ENCODE assay signal across 15 mouse cellular contexts in the genomic region with DNA sequence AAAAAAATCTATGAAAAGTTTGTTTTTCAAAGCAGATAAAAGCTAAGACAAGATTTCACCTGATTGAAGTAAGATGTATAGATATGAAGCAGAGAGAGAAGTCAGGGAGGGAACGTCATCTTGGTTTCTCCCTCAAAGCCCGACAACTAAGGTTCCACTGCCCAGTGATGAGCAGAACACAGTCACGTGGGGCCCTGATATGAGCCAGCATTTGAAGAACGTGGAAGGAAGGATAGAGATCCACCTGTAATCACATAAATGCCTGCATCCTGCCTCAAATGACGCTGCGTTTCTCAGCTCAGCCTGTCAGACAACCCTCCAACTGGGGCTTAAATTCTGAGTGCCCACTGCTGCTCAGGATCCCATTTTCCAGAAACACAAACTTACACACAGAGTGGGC.
"Had no signal": no experiment of that assay in that cellular context is flagged by ENCODE, and none has a peak within 500 bp of the region (broad histone marks: within the 10 kb centered on the region; RNA-seq: fewer than 3 reads in every experiment).

No protein-coding gene starts in this region.

- DNase-seq: kidney, adult 9 months; kidney, postnatal 36 days; left cerebral cortex, postnatal 4 days; lung, adult 18-20 months; lung, postnatal 36 days; retina, postnatal 1 day; right cerebral cortex, postnatal 4 days; spleen, adult 18-20 months; thymus, adult 2 months; thymus, postnatal 25 days had no signal

- H3K36me3 ChIP-seq: midbrain, embryonic 15.5 days; neural tube, embryonic 13.5 days; stomach, embryonic 15.5 days had no signal

- H3K27me3 ChIP-seq: limb, embryonic 13.5 days; midbrain, embryonic 15.5 days; neural tube, embryonic 13.5 days; stomach, embryonic 15.5 days had no signal

- H3K9me3 ChIP-seq: limb, embryonic 13.5 days; midbrain, embryonic 15.5 days; neural tube, embryonic 13.5 days; stomach, embryonic 15.5 days had no signal

- H3K4me3 ChIP-seq: limb, embryonic 13.5 days; midbrain, embryonic 15.5 days; neural tube, embryonic 13.5 days; stomach, embryonic 15.5 days had no signal

- H3K4me1 ChIP-seq: midbrain, embryonic 15.5 days; neural tube, embryonic 13.5 days had no signal

- ATAC-seq: lung, postnatal 0 days; midbrain, embryonic 15.5 days had no signal
